Mouse (Mus musculus): ENCODE results near the gene Vps8.

DNA sequence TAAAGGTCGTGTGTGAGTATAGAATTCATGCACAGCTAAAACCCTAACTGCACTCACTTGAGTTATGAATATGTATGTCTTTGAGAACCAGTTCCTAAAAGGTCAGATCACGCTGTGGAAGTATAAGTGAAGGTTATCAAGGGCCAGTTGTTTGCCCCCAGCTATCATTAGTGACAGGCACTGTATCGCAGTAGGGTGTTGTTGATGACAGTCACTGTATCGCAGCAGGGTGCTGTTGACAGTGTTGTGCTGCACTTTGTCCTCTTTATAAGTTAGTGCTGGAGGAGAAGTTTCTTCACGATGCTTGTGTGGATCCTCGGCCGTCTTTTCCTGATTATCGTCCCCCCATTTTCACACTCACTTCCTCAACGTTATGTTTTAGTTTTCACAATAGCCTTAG lies 73.9 kb downstream of the Vps8 start:
- TF ChIP-seq MAFK (IDR thresholded peaks at IDR 0.05; ENCODE audit: insufficient replicate concordance, low read length) (no peak), EP300 (IDR thresholded peaks at IDR 0.05; ENCODE audit: low read length) (no peak), CTCF (conservative IDR thresholded peaks at IDR 0.05 in 1 of 2, IDR thresholded peaks at IDR 0.05 in 1 of 2; ENCODE audit: low read depth in 2 of 2, low read length in 2 of 2) (no peak), TCF12 (IDR thresholded peaks at IDR 0.05; ENCODE audit: low read depth, low read length) (no peak), MAX (IDR thresholded peaks at IDR 0.05; ENCODE audit: low read length) (no peak), ELF1 (IDR thresholded peaks at IDR 0.05; ENCODE audit: low read depth, low read length) (no peak), POLR2A (IDR thresholded peaks at IDR 0.05; ENCODE audit: low read depth, low read length) (no peak), PAX5 (IDR thresholded peaks at IDR 0.05; ENCODE audit: low read length) (no peak), MXI1 (IDR thresholded peaks at IDR 0.05; ENCODE audit: low read depth, low read length) (no peak), POLR2AphosphoS2 (IDR thresholded peaks at IDR 0.05; ENCODE audit: low read depth, low read length) (no peak)

Data from CH12.LX (cell line).